Mouse (Mus musculus) MEL (cell line): Measurements from ENCODE around the gene Gm379. TPM values are rescaled to one million over a fixed set of nuclear protein-coding genes. Genes with fewer than 3 reads are reported as not detected.

Experiments
- DNase-seq: peaks from one replicate; pipeline ENCODE4 v3.0.0; 2011; ENCODE audit warnings: low read depth, low spot score
- H3K27ac ChIP-seq: 2 replicates; pipeline ENCODE4 v1.5.1; 2012; ENCODE audit warnings: low read depth, mild to moderate bottlenecking, control low read depth, low read length, moderate library complexity; ENCODE audit not compliant: control insufficient read depth
- H3K27me3 ChIP-seq, 2 experiments: fragments of 150-350 bp in 1 of 2; sonication (generic) in 1 of 2; 2 replicates each; pipeline ENCODE4 v1.6.1; 2012; ENCODE audit warnings: low read length in 2 of 2, mild to moderate bottlenecking in 2 of 2, improper control_type of control experiment in 1 of 2, moderate library complexity in 1 of 2; ENCODE audit not compliant: insufficient read depth in 2 of 2, control insufficient read depth in 1 of 2
- H3K36me3 ChIP-seq, 2 experiments: 2 replicates each; pipeline ENCODE4 v1.6.1; 2012 to 2014; ENCODE audit warnings: low read length in 2 of 2, improper control_type of control experiment in 1 of 2, inconsistent platforms in 1 of 2, mild to moderate bottlenecking in 1 of 2; ENCODE audit not compliant: insufficient read depth in 2 of 2, control insufficient read depth in 1 of 2
- H3K4me1 ChIP-seq, 2 experiments: fragments of 150-350 bp in 1 of 2; sonication (generic) in 1 of 2; 2 replicates each; pipeline ENCODE4 v1.6.1; 2012; ENCODE audit warnings: low read length in 2 of 2, improper control_type of control experiment in 1 of 2, mild to moderate bottlenecking in 1 of 2; ENCODE audit not compliant: insufficient read depth in 2 of 2, control insufficient read depth in 1 of 2
- H3K4me3 ChIP-seq, 2 experiments: fragments of 150-350 bp in 1 of 2; sonication (generic) in 1 of 2; 2 replicates each; pipeline ENCODE4 v1.5.1; 2012; ENCODE audit warnings: low read depth in 2 of 2, low read length in 2 of 2, mild to moderate bottlenecking in 2 of 2, moderate library complexity in 2 of 2, control low read depth in 1 of 2, improper control_type of control experiment in 1 of 2; ENCODE audit not compliant: control insufficient read depth in 1 of 2, insufficient read depth in 1 of 2
- H3K79me2 ChIP-seq: 2 replicates; pipeline ENCODE4 v1.6.1; 2012; ENCODE audit warnings: mild to moderate bottlenecking, low read length, moderate library complexity; ENCODE audit not compliant: control insufficient read depth, poor library complexity, insufficient read depth
- H3K9ac ChIP-seq: 2 replicates; pipeline ENCODE4 v1.6.1; 2012; ENCODE audit warnings: low read depth, mild to moderate bottlenecking, control low read depth, low read length, moderate library complexity; ENCODE audit not compliant: control insufficient read depth, poor library complexity, severe bottlenecking
- H3K9me3 ChIP-seq: fragments of 150-350 bp; sonication (generic); replicated peaks from 2 replicates; pipeline ENCODE4 v1.6.1; 2012; ENCODE audit warnings: mild to moderate bottlenecking, low read length, improper control_type of control experiment, moderate library complexity; ENCODE audit not compliant: insufficient read depth
- BHLHE40 ChIP-seq: IDR thresholded peaks from 2 replicates; pipeline ENCODE4 v1.6.1; 2012; ENCODE audit warnings: low read depth, mild to moderate bottlenecking, inconsistent platforms, low read length, improper control_type of control experiment, borderline replicate concordance
- CHD1 ChIP-seq: IDR thresholded peaks from 2 replicates; pipeline ENCODE4 v1.6.1; 2012; ENCODE audit warnings: low read depth, mild to moderate bottlenecking, inconsistent platforms, low read length, improper control_type of control experiment
- CTCF ChIP-seq, 3 experiments: IDR thresholded peaks in 2 of 3; conservative IDR thresholded peaks in 1 of 3; 2 replicates each; pipeline ENCODE4 v1.5.1; 2011 to 2012; ENCODE audit warnings: low read length in 3 of 3, low read depth in 2 of 3, mild to moderate bottlenecking in 2 of 3, improper control_type of control experiment in 1 of 3, inconsistent platforms in 1 of 3, mixed read lengths in 1 of 3, moderate library complexity in 1 of 3; ENCODE audit not compliant: control insufficient read depth in 1 of 3, insufficient read depth in 1 of 3, poor library complexity in 1 of 3, severe bottlenecking in 1 of 3
- ELF1 ChIP-seq: IDR thresholded peaks from 2 replicates; pipeline ENCODE4 v1.6.1; 2014; ENCODE audit warnings: low read depth, mild to moderate bottlenecking, inconsistent platforms, low read length, improper control_type of control experiment, moderate library complexity
- ETS1 ChIP-seq: IDR thresholded peaks from 2 replicates; pipeline ENCODE4 v1.6.1; 2012; ENCODE audit warnings: low read depth, mild to moderate bottlenecking, inconsistent platforms, low read length, improper control_type of control experiment, moderate library complexity
- GABPA ChIP-seq: IDR thresholded peaks from 2 replicates; pipeline ENCODE4 v1.6.1; 2012; ENCODE audit warnings: low read depth, mild to moderate bottlenecking, inconsistent platforms, low read length, improper control_type of control experiment, moderate library complexity
- GATA1 ChIP-seq: IDR thresholded peaks from 2 replicates; pipeline ENCODE4 v1.6.1; 2011; ENCODE audit warnings: low read depth, low read length, improper control_type of control experiment
- JUND ChIP-seq: IDR thresholded peaks from 2 replicates; pipeline ENCODE4 v1.6.1; 2011; ENCODE audit warnings: low read depth, mild to moderate bottlenecking, improper control_type of control experiment, low read length
- MAZ ChIP-seq: IDR thresholded peaks from 2 replicates; pipeline ENCODE4 v1.6.1; 2012; ENCODE audit warnings: low read depth, mild to moderate bottlenecking, inconsistent platforms, low read length, improper control_type of control experiment
- MEF2A ChIP-seq: IDR thresholded peaks from 2 replicates; pipeline ENCODE4 v1.6.1; 2014; ENCODE audit warnings: low read depth, mild to moderate bottlenecking, inconsistent platforms, low read length, improper control_type of control experiment; ENCODE audit not compliant: poor library complexity, insufficient replicate concordance, severe bottlenecking; ENCODE audit errors: extremely low read depth
- NELFE ChIP-seq: IDR thresholded peaks from 2 replicates; pipeline ENCODE4 v1.6.1; 2011; ENCODE audit warnings: low read depth, low read length, improper control_type of control experiment
- POLR2A ChIP-seq, 2 experiments: IDR thresholded peaks; 2 replicates each; pipeline ENCODE4 v1.6.1; 2011 to 2012; ENCODE audit warnings: low read length in 2 of 2, mild to moderate bottlenecking in 2 of 2, control low read depth in 1 of 2, improper control_type of control experiment in 1 of 2, low read depth in 1 of 2, moderate library complexity in 1 of 2; ENCODE audit not compliant: control insufficient read depth in 1 of 2, insufficient read depth in 1 of 2, poor library complexity in 1 of 2
- POLR2AphosphoS2 ChIP-seq: IDR thresholded peaks from 2 replicates; pipeline ENCODE4 v1.6.1; 2011; ENCODE audit warnings: low read length, improper control_type of control experiment
- RAD21 ChIP-seq: IDR thresholded peaks from 2 replicates; pipeline ENCODE4 v1.6.1; 2011; ENCODE audit warnings: mild to moderate bottlenecking, low read depth, low read length, improper control_type of control experiment
- RCOR1 ChIP-seq: IDR thresholded peaks from 2 replicates; pipeline ENCODE4 v1.6.1; 2012; ENCODE audit warnings: low read depth, mild to moderate bottlenecking, inconsistent platforms, low read length, improper control_type of control experiment
- SMC3 ChIP-seq: IDR thresholded peaks from 2 replicates; pipeline ENCODE4 v1.6.1; 2011; ENCODE audit warnings: low read depth, low read length, improper control_type of control experiment
- USF1 ChIP-seq: IDR thresholded peaks from 2 replicates; pipeline ENCODE4 v1.6.1; 2014; ENCODE audit warnings: low read depth, mild to moderate bottlenecking, inconsistent platforms, low read length, improper control_type of control experiment, moderate library complexity
- USF2 ChIP-seq, 2 experiments: IDR thresholded peaks; 2 replicates each; pipeline ENCODE4 v1.6.1; 2011 to 2012; ENCODE audit warnings: improper control_type of control experiment in 2 of 2, low read length in 2 of 2, borderline replicate concordance in 1 of 2, inconsistent platforms in 1 of 2, low read depth in 1 of 2, mild to moderate bottlenecking in 1 of 2; ENCODE audit not compliant: insufficient read depth in 1 of 2
- ZMIZ1 ChIP-seq: IDR thresholded peaks from 2 replicates; pipeline ENCODE4 v1.6.1; 2012; ENCODE audit warnings: low read depth, mild to moderate bottlenecking, inconsistent platforms, low read length, improper control_type of control experiment, moderate library complexity
- ZNF384 ChIP-seq: IDR thresholded peaks from 2 replicates; pipeline ENCODE4 v1.6.1; 2012; ENCODE audit warnings: low read depth, mild to moderate bottlenecking, inconsistent platforms, low read length, improper control_type of control experiment
- polyA plus RNA-seq, 2 experiments: library from polyadenylated mRNA; stranded (reverse) in 1 of 2; unstranded in 1 of 2; fragments of >175 nt in 1 of 2; fragments of >200 nt in 1 of 2; gene quantifications; 2 replicates each; pipeline versions ENCODE4 v1.2.1 to v1.2.4; 2012; ENCODE audit warnings: low replicate concordance in 2 of 2, low read depth in 1 of 2; ENCODE audit not compliant: insufficient read length in 2 of 2, insufficient read depth in 1 of 2, missing spikeins in 1 of 2
- total RNA-seq: library from RNA; depleted of rRNA; stranded (reverse); fragments of 300-350 nt; gene quantifications from 2 replicates; pipeline ENCODE4 v1.2.3, GENCODE M21; 2012; rRNA removed

The Gm379 gene
- total and polyA plus RNA-seq, 3 experiments, result not detected

GRCm38 (mm10) chrX:108620886-108621285 is 43.8 kb downstream of the Gm379 start:
- Histone ChIP-seq H3K4me1 (no peaks in the 10 kb centered on the region), H3K36me3 (no peaks in the 10 kb centered on the region), H3K9ac (no peak overlapping the region), H3K27me3 (no peaks in the 10 kb centered on the region), H3K9me3 (no peaks in the 10 kb centered on the region), H3K4me3 (no peak overlapping the region), H3K79me2 (no peaks in the 10 kb centered on the region), H3K27ac (no peak overlapping the region)
- TF ChIP-seq POLR2A (IDR thresholded peaks at IDR 0.05; ENCODE audit: control insufficient read depth in 1 of 2, insufficient read depth in 1 of 2, low read depth in 1 of 2, low read length in 2 of 2, poor library complexity in 1 of 2) (no peak), BHLHE40 (no peak), ZNF384 (no peak), USF1 (no peak), ZMIZ1 (no peak), MAZ (no peak), ETS1 (no peak), CTCF (IDR thresholded peaks at IDR 0.05 in 2 of 3, conservative IDR thresholded peaks at IDR 0.05 in 1 of 3; ENCODE audit: control insufficient read depth in 1 of 3, insufficient read depth in 1 of 3, low read depth in 2 of 3, low read length in 3 of 3, poor library complexity in 1 of 3, severe bottlenecking in 1 of 3) (no peak), GATA1 (no peak), POLR2AphosphoS2 (no peak), RCOR1 (no peak), SMC3 (no peak), ELF1 (no peak), USF2 (IDR thresholded peaks at IDR 0.05; ENCODE audit: borderline replicate concordance in 1 of 2, insufficient read depth in 1 of 2, low read depth in 1 of 2, low read length in 2 of 2) (no peak), MEF2A (no peak), RAD21 (no peak), JUND (no peak), NELFE (no peak), CHD1 (no peak), GABPA (no peak)
- no peak for DNase-seq

Other genes starting within 250 kb of the Gm379 start
- gene Brwd3, start 169.5 kb upstream of the Gm379 start, total RNA-seq, result 8.4 and 9.0 TPM in 2 replicates
- gene Brwd3, start 169.5 kb upstream of the Gm379 start, polyA plus RNA-seq, result 100 to 1,000 TPM in 1 of 2 experiments, 10 to 100 TPM in 1; 10.8 to 136 TPM